Mouse (Mus musculus): ENCODE measurements around the gene Olfr976.
"Not testable (repeated sequence)": the region's sequence is repeated elsewhere in the genome, so short reads cannot be mapped to it uniquely, and the experiment has no call there.

GRCm38 (mm10) chr9:39927975-39928836, 32.7 kb downstream of the Olfr976 start:
- TF ChIP-seq POLR2A (IDR thresholded peaks at IDR 0.05; ENCODE audit: insufficient read depth, low read depth, low read length); CTCF (IDR thresholded peaks at IDR 0.05): not testable (repeated sequence)

All from heart, adult 2 months (tissue).